Mouse (Mus musculus) midbrain, embryonic 11.5 days (tissue): ENCODE data around the gene Tbc1d5. TPM values are rescaled to one million over a fixed set of nuclear protein-coding genes. Genes with fewer than 3 reads are reported as not detected.

Experiments used
- ATAC-seq: fragments of 200-750 bp; cut with Nextera tagmentation; 2 replicates; pipeline ENCODE4 v1.8.0; 2017; ENCODE audit warnings: moderate TSS enrichment, moderate library complexity; ENCODE audit not compliant: low FRiP score
- DNase-seq: peaks from one replicate; pipeline ENCODE4 v3.0.0; 2015; ENCODE audit warnings: low spot score; ENCODE audit errors: missing footprints
- H3K27ac ChIP-seq: fragments of 300-500 bp; sonication (generic); 2 replicates; pipeline ENCODE4 v1.5.1; 2014; ENCODE audit warnings: low read depth, low read length
- H3K27me3 ChIP-seq: fragments of 300-500 bp; sonication (generic); 2 replicates; pipeline ENCODE4 v1.6.1; 2014; ENCODE audit warnings: mild to moderate bottlenecking, low read length, moderate library complexity, mixed read lengths; ENCODE audit not compliant: control insufficient read depth, insufficient read depth
- H3K36me3 ChIP-seq: fragments of 300-500 bp; sonication (generic); 2 replicates; pipeline ENCODE4 v1.6.1; 2014; ENCODE audit warnings: mild to moderate bottlenecking, low read length, moderate library complexity, mixed read lengths; ENCODE audit not compliant: control insufficient read depth, insufficient read depth
- H3K4me1 ChIP-seq: fragments of 300-500 bp; sonication (generic); 2 replicates; pipeline ENCODE4 v1.6.1; 2014; ENCODE audit warnings: low read length; ENCODE audit not compliant: control insufficient read depth, insufficient read depth
- H3K4me2 ChIP-seq: fragments of 300-500 bp; sonication (generic); 2 replicates; pipeline ENCODE4 v1.6.1; 2014; ENCODE audit warnings: mild to moderate bottlenecking, moderate library complexity
- H3K4me3 ChIP-seq: fragments of 300-500 bp; sonication (generic); 2 replicates; pipeline ENCODE4 v1.5.1; 2014; ENCODE audit warnings: low read depth, low read length
- H3K9ac ChIP-seq: fragments of 300-500 bp; sonication (generic); 2 replicates; pipeline ENCODE4 v1.6.1; 2014; ENCODE audit warnings: low read length
- H3K9me3 ChIP-seq: fragments of 300-500 bp; sonication (generic); 2 replicates; pipeline ENCODE4 v1.6.1; 2016; ENCODE audit warnings: low read length; ENCODE audit not compliant: control insufficient read depth
- WGBS: fragments of 180-500 bp; shearing (Covaris S2); extraction: QIAGEN DNeasy Blood & Tissue Kit; methylation state at CpG from one replicate; pipeline ENCODE4 v1.1.7; 2014; 5-methylcytosine and 5-hydroxymethylcytosine counted together
- polyA plus RNA-seq: library from polyadenylated mRNA; unstranded; fragments of >200 nt; fragmentation: Nextera tagmentation; extraction: Ambion mirVana; gene quantifications from 2 replicates; pipeline ENCODE4 v1.2.1, GENCODE M21; 2014

Tbc1d5 gene
- polyA plus RNA-seq, 1 experiment from 2014 or later = 9.4 TPM

GRCm38 (mm10) chr17:50954313-50954712 is 224.8 kb downstream of the Tbc1d5 start:
- WGBS = 87% methylated on average over 9 of the region's 9 CpGs
- Histone ChIP-seq H3K9ac (no peak overlapping the region), H3K4me2 (no peak overlapping the region), H3K4me3 (no peak overlapping the region), H3K36me3 (no peaks in the 10 kb centered on the region), H3K27me3 (no peaks in the 10 kb centered on the region), H3K4me1 (no peaks in the 10 kb centered on the region), H3K27ac (no peak overlapping the region), H3K9me3 (no peaks in the 10 kb centered on the region)
- ATAC-seq = no peak
- no peak for DNase-seq

DNA sequence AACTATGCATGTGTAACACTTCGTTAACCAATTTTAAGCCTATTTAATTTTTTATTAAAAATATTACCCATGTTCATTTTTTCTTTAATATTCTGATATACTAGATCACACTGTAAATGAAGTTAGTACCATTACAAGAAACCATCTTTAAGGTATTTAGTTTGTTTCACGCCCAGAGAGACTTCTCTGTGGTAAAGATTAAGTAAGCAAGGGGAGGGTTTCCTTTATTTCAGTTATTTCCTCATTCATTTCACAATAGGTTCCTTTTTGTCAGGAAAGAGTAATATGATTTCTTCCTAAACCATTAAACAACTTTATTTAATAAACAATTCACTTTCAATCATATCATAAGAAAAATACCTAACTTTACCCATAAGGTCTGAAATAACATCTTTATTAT is 256.8 kb downstream of the Tbc1d5 start:
- no peak for DNase-seq
- no peaks in the 10 kb centered on the region for H3K9me3 ChIP-seq
- H3K36me3 ChIP-seq = no peaks in the 10 kb centered on the region
- no peaks in the 10 kb centered on the region for H3K27me3 ChIP-seq
- H3K4me1 ChIP-seq = peaks cover 2% of the 10 kb centered on the region; the same call in 1 of the 2 replicates
- no peak overlapping the region for H3K4me3 ChIP-seq
- WGBS = 86% methylated on average over 2 of the region's 2 CpGs
- no peak for ATAC-seq
- H3K9ac ChIP-seq = no peak overlapping the region
- no peak overlapping the region for H3K27ac ChIP-seq
- H3K4me2 ChIP-seq = no peak overlapping the region

GRCm38 (mm10) chr17:50915216-50915615 is 263.9 kb downstream of the Tbc1d5 start:
- Histone ChIP-seq H3K36me3 (no peaks in the 10 kb centered on the region), H3K27me3 (no peaks in the 10 kb centered on the region), H3K4me1 (peaks cover 2% of the 10 kb centered on the region; the same call in 1 of the 2 replicates), H3K9me3 (no peaks in the 10 kb centered on the region), H3K9ac (no peak overlapping the region), H3K4me2 (no peak overlapping the region), H3K27ac (no peak overlapping the region), H3K4me3 (no peak overlapping the region)
- DNase-seq = no peak
- no peak for ATAC-seq
- 94% methylated on average over 2 of the region's 2 CpGs for WGBS

- 79% methylated on average over 6 of the region's 6 CpGs for WGBS
- ATAC-seq (peak; percentile 67; the same call in 1 of the 2 replicates), DNase-seq (no peak)
- Histone ChIP-seq H3K9me3 (no peaks in the 10 kb centered on the region), H3K36me3 (no peaks in the 10 kb centered on the region), H3K27me3 (no peaks in the 10 kb centered on the region), H3K4me3 (no peak overlapping the region), H3K9ac (no peak overlapping the region), H3K4me2 (no peak overlapping the region), H3K27ac (no peak overlapping the region), H3K4me1 (peaks cover 2% of the 10 kb centered on the region; the same call in 1 of the 2 replicates)
Measured at GRCm38 (mm10) chr17:50908568-50909335, 270.4 kb downstream of the Tbc1d5 start.

- Histone ChIP-seq H3K27ac (no peak overlapping the region), H3K36me3 (no peaks in the 10 kb centered on the region), H3K9ac (no peak overlapping the region), H3K4me2 (no peak overlapping the region), H3K4me3 (no peak overlapping the region), H3K27me3 (no peaks in the 10 kb centered on the region), H3K4me1 (peaks cover 2% of the 10 kb centered on the region; the same call in 1 of the 2 replicates), H3K9me3 (no peaks in the 10 kb centered on the region)
- WGBS = 75% methylated on average over 4 of the region's 4 CpGs
- DNase-seq (no peak), ATAC-seq (0 out of 2 replicates have a peak, but pooled peaks have one; percentile 40)
Measured at GRCm38 (mm10) chr17:50908160-50908559, 271.0 kb downstream of the Tbc1d5 start.

GRCm38 (mm10) chr17:50906630-50907029 is 272.5 kb downstream of the Tbc1d5 start:
- DNase-seq = no peak
- H3K27ac ChIP-seq = no peak overlapping the region

GRCm38 (mm10) chr17:50904463-50904862 is 274.7 kb downstream of the Tbc1d5 start:
- Histone ChIP-seq H3K36me3 (no peaks in the 10 kb centered on the region), H3K27ac (no peak overlapping the region), H3K4me3 (no peak overlapping the region), H3K27me3 (no peaks in the 10 kb centered on the region), H3K9ac (no peak overlapping the region), H3K9me3 (no peaks in the 10 kb centered on the region), H3K4me2 (no peak overlapping the region), H3K4me1 (peaks cover 2% of the 10 kb centered on the region; the same call in 1 of the 2 replicates)
- WGBS = 86% methylated on average over 3 of the region's 3 CpGs
- DNase-seq (no peak), ATAC-seq (no peak)

More at GRCm38 (mm10) chr17:50906630-50907029, 272.5 kb downstream of the Tbc1d5 start:
- no peak overlapping the region for H3K4me2 ChIP-seq
- H3K36me3 ChIP-seq = no peaks in the 10 kb centered on the region
- H3K4me3 ChIP-seq = no peak overlapping the region
- peaks cover 2% of the 10 kb centered on the region; the same call in 1 of the 2 replicates for H3K4me1 ChIP-seq
- WGBS = 13% methylated on average over 1 of the region's 1 CpGs
- H3K9ac ChIP-seq = no peak overlapping the region
- H3K9me3 ChIP-seq = no peaks in the 10 kb centered on the region
- H3K27me3 ChIP-seq = no peaks in the 10 kb centered on the region
- peak; percentile 69 for ATAC-seq

- Histone ChIP-seq H3K4me2 (no peak overlapping the region), H3K9me3 (no peaks in the 10 kb centered on the region), H3K4me1 (no peaks in the 10 kb centered on the region), H3K4me3 (no peak overlapping the region), H3K27ac (no peak overlapping the region), H3K36me3 (no peaks in the 10 kb centered on the region), H3K9ac (no peak overlapping the region), H3K27me3 (no peaks in the 10 kb centered on the region)
- ATAC-seq (no peak), DNase-seq (no peak)
- WGBS = 90% methylated on average over 7 of the region's 7 CpGs
Measured at GRCm38 (mm10) chr17:50897867-50898266, 281.3 kb downstream of the Tbc1d5 start.

GRCm38 (mm10) chr17:50889475-50889874 is 289.7 kb downstream of the Tbc1d5 start:
- H3K4me2 ChIP-seq = no peak overlapping the region
- ATAC-seq (no peak), DNase-seq (peak; percentile 23)
- H3K27ac ChIP-seq = no peak overlapping the region
- no peak overlapping the region for H3K9ac ChIP-seq
- 91% methylated on average over 1 of the region's 1 CpGs for WGBS
- H3K9me3 ChIP-seq = no peaks in the 10 kb centered on the region
- H3K4me3 ChIP-seq = no peak overlapping the region
- H3K36me3 ChIP-seq = no peaks in the 10 kb centered on the region
- H3K27me3 ChIP-seq = no peaks in the 10 kb centered on the region
- H3K4me1 ChIP-seq = no peaks in the 10 kb centered on the region
